Mouse (Mus musculus): ENCODE measurements at regions not wholly inside any gene's neighbourhood (a gene's known extent, or its start where the extent isn't known, plus 50 kb on each side); places are given as distances from the start of the nearest gene placed in this dataset.

- no peak for TF ChIP-seq GATA1 (IDR thresholded peaks at IDR 0.05; ENCODE audit: low read length)
These were observed 158.4 kb downstream of the Gm19410 start for GRCm38 (mm10) chr8:35924026-35924425.

GRCm38 (mm10) chr8:35927408-35927871 is 161.8 kb downstream of the Gm19410 start:
- no peak for TF ChIP-seq GATA1 (IDR thresholded peaks at IDR 0.05; ENCODE audit: low read length)

DNA sequence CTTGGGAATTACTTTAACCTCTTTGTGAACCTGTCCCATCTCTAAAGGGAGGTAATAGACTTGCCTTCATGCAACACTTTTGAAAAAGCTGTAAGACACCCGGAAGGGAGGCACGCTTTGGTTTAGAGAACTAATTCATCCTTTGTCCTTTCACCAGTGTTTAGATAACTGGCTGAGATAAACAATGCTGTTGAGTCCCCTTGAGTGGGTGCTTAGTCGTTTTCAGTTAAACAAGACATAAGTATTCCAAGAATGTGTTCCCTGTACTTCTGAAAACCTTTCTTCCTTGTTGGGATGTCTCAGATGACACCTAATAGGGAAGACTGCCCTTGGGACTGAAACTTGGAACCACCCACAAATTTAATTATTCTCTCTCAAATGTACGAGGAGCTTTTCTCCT is 164.7 kb downstream of the Gm19410 start:
- TF ChIP-seq GATA1 (IDR thresholded peaks at IDR 0.05; ENCODE audit: low read length) = no peak

GRCm38 (mm10) chr8:35933186-35934114 is 167.9 kb downstream of the Gm19410 start:
- TF ChIP-seq GATA1 (IDR thresholded peaks at IDR 0.05; ENCODE audit: low read length) = no peak

- no peak for TF ChIP-seq GATA1 (IDR thresholded peaks at IDR 0.05; ENCODE audit: low read length)
These were observed 168.6 kb downstream of the Gm19410 start for GRCm38 (mm10) chr8:35934115-35934607.

- no peak for TF ChIP-seq GATA1 (IDR thresholded peaks at IDR 0.05; ENCODE audit: low read length)
These were observed 169.4 kb downstream of the Gm19410 start for GRCm38 (mm10) chr8:35935034-35935433.

DNA sequence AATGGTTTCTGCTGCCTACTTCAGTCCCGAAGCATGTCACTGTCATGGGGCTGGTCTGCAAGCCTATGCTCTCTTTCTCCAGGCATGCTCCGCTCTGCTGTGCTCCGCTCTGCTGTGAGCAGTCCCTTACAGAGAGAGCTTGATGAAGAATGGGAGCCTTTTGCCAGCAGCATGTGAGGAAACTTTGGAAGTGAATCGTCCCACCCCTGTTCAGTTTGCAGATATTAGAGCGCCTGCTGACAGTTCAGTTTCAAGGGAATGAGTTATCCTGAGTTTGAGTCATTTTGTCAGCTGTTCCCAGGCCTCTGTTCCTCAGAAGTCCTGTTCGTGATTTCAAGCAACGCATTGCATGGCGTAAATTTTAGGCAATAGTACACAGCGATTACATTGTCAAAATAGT is 173.6 kb downstream of the Gm19410 start:
- TF ChIP-seq GATA1 (IDR thresholded peaks at IDR 0.05; ENCODE audit: low read length) = no peak

DNA sequence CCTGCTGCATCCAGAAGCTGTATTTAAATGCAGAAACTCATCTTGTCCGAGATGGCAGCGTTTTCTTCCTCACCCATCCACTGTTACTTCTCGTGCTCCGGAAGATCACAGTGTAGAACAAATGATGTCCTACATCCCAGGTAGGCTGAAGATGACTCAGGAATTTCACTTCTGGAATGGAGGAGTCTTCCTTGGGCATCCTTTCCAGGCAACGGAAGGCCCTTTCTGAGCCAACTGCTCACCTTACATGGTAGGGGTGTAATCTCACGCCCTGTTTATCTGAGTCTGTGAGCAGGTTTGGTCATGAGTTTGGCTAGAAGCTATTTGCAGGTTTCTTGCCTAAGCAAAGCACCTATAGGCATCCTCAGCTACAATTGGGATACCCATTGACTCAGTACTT is 176.9 kb downstream of the Gm19410 start:
- no peak for TF ChIP-seq GATA1 (IDR thresholded peaks at IDR 0.05; ENCODE audit: low read length)

- TF ChIP-seq GATA1 (IDR thresholded peaks at IDR 0.05; ENCODE audit: low read length) = no peak
These were observed 178.1 kb downstream of the Gm19410 start for GRCm38 (mm10) chr8:35943686-35944085.

DNA sequence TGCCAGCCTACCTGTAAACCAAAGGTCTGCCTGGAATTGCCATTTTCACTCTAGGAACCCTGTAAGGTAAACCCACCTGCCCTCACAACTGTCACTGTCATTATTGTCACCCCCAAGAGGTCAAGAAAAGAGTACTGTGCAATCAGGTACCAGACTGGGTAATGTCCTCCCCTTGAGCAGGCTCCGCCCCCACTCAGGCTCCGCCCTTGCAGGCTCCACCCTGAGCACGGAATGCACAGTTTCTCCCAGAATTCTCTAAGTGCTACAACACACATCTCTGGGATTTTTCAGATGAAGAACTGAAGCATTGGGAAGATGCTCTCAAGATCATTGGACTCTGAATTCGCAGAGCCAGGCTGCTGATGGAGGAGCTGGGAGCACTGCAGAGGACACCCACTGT is 178.9 kb downstream of the Gm19410 start:
- TF ChIP-seq GATA1 (IDR thresholded peaks at IDR 0.05; ENCODE audit: low read length) = no peak

- TF ChIP-seq GATA1 (IDR thresholded peaks at IDR 0.05; ENCODE audit: low read length) = no peak
These were observed 180.9 kb downstream of the Gm19410 start for GRCm38 (mm10) chr8:35946539-35946940.

DNA sequence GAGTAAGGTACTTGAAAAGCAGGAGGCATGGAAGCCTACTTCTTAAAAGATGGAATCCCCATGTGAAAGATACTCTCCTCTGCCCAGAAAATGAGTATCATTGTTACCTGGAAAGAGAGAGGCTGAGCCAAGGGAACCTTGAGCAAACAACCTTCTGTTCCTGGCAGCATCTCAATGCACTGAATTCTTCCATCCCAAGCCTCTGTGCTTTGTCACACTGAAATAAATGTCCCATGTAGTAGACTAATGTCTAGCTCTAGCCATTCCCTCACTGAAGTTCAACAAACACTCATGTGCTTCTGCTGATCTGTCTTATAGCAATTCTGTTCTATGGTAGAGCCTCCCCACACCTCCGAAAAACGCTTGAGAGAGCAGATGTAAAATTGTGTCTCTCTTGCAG is 182.6 kb downstream of the Gm19410 start:
- no peak for TF ChIP-seq GATA1 (IDR thresholded peaks at IDR 0.05; ENCODE audit: low read length)

DNA sequence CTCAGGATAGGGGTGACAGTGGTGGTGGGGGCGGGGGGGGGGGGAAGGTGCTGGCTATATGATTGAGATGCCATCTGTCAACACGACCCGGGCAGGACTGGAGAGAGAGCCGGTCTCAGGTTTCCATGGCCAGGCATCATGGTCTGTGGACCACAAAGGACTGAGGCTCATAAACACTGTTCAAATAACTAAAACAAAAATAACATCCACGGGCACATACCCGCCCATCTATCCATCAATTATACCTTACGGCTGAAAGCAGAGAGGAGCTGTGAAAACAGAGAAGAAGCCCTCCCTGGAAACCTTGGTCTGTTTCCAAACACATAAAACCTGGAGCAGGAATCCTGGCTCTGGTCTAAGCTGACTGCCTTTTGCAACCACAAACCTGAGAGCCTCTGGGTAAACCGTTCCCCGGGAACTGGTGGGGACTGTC is 183.2 kb downstream of the Gm19410 start:
- no peak for TF ChIP-seq GATA1 (IDR thresholded peaks at IDR 0.05; ENCODE audit: low read length)

DNA sequence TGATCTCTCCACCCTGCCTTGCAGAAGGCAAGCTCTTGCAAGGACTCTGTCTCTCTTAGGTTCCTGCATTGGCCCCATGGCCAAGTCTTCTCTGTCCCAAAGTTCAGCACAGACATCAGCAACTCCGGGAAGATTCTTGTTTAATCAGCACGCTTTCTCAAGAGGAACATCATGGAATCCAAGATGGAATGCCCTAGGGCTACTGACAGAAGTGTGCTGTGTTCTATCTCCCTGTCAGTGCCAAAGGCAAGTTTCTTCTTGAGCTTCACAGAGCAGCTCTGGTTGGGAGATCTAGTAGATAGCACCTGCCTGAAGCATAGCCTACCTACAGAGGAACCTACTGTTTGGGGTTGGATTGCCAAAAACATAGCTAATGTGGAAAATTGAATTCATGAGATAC is 189.9 kb downstream of the Gm19410 start:
- TF ChIP-seq GATA1 (IDR thresholded peaks at IDR 0.05; ENCODE audit: low read length) = no peak

GRCm38 (mm10) chr8:35956319-35956718 is 190.7 kb downstream of the Gm19410 start:
- TF ChIP-seq GATA1 (IDR thresholded peaks at IDR 0.05; ENCODE audit: low read length) = no peak

DNA sequence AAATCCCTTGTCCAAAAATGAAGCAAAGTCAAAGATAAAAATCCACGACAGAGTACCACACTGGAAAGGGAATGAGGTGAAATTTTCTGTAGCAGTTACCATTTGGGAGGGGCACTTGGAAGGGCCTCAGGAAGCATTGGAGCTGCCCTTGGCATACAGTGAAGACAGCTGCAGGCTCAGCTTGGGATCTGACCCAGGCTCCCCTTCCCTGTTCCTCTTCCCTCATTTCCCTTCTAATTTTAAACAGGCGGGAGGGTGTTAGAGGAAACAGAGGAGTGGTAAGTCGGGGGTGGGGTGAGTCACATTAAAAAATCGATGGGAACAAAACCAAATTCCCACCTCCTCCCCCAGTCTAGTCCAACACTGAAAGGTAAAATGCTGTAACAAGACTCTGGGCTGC is 193.6 kb downstream of the Gm19410 start:
- no peak for TF ChIP-seq GATA1 (IDR thresholded peaks at IDR 0.05; ENCODE audit: low read length)
